Mouse (Mus musculus) midbrain, postnatal 0 days (tissue): Measurements from ENCODE around the gene Eppin. TPM values are rescaled to one million over a fixed set of nuclear protein-coding genes. Genes with fewer than 3 reads are reported as not detected.
A peak's percentile ranks its signal among the peaks of the same experiment; 100 is the strongest.
"Not testable (repeated sequence)": the region's sequence is repeated elsewhere in the genome, so short reads cannot be mapped to it uniquely, and the experiment has no call there.

Experiments
- ATAC-seq: fragments of 200-750 bp; cut with Nextera tagmentation; 2 replicates; pipeline ENCODE4 v1.8.0; 2017; ENCODE audit warnings: moderate number of reproducible peaks, mild to moderate bottlenecking, moderate TSS enrichment, moderate library complexity; ENCODE audit not compliant: low FRiP score
- DNase-seq: peaks from one replicate; pipeline ENCODE4 v3.0.0-alpha.2; 2015; ENCODE audit warnings: low spot score
- H3K27ac ChIP-seq: fragments of 300-500 bp; sonication (generic); 2 replicates; pipeline ENCODE4 v1.5.1; 2014; ENCODE audit warnings: low read depth, mild to moderate bottlenecking, low read length, mixed read lengths
- H3K27me3 ChIP-seq: fragments of 300-500 bp; sonication (generic); 2 replicates; pipeline ENCODE4 v1.6.1; 2014; ENCODE audit warnings: low read length, control low read depth, mixed read lengths; ENCODE audit not compliant: insufficient read depth
- H3K36me3 ChIP-seq: fragments of 300-500 bp; sonication (generic); 2 replicates; pipeline ENCODE4 v1.6.1; 2014; ENCODE audit warnings: low read length, control low read depth, mixed read lengths; ENCODE audit not compliant: insufficient read depth
- H3K4me1 ChIP-seq: fragments of 300-500 bp; sonication (generic); 2 replicates; pipeline ENCODE4 v1.6.1; 2014; ENCODE audit warnings: mild to moderate bottlenecking, control low read depth, antibody characterized with exemption, low read length, mixed read lengths; ENCODE audit not compliant: insufficient read depth
- H3K4me2 ChIP-seq: fragments of 300-500 bp; sonication (generic); 2 replicates; pipeline ENCODE4 v1.6.1; 2014; ENCODE audit warnings: low read depth, mild to moderate bottlenecking, low read length, mixed read lengths; ENCODE audit not compliant: poor library complexity, severe bottlenecking
- H3K4me3 ChIP-seq: fragments of 300-500 bp; sonication (generic); 2 replicates; pipeline ENCODE4 v1.5.1; 2014; ENCODE audit warnings: low read depth, mild to moderate bottlenecking, low read length, moderate library complexity
- H3K9ac ChIP-seq: fragments of 300-500 bp; sonication (generic); replicated peaks from 2 replicates; pipeline ENCODE4 v1.6.1; 2014; ENCODE audit warnings: mild to moderate bottlenecking, low read length, moderate library complexity, mixed read lengths; ENCODE audit not compliant: poor library complexity, severe bottlenecking
- H3K9me3 ChIP-seq: fragments of 300-500 bp; sonication (generic); 2 replicates; pipeline ENCODE4 v1.6.1; 2016; ENCODE audit warnings: low read length, control low read depth
- CTCF ChIP-seq: IDR thresholded peaks from 2 replicates; pipeline ENCODE4 v1.5.1; 2016; ENCODE audit warnings: antibody characterized with exemption, mild to moderate bottlenecking
- WGBS: fragments of 180-500 bp; shearing (Covaris S2); extraction: QIAGEN DNeasy Blood & Tissue Kit; methylation state at CpG from one replicate; pipeline ENCODE4 v1.1.7; 2014; 5-methylcytosine and 5-hydroxymethylcytosine counted together
- polyA plus RNA-seq: library from polyadenylated mRNA; unstranded; fragments of >200 nt; fragmentation: Nextera tagmentation; extraction: Ambion mirVana; gene quantifications from 2 replicates; pipeline ENCODE4 v1.2.1, GENCODE M21; 2015
- total RNA-seq: library from RNA; depleted of rRNA; stranded (reverse); fragments of >200 nt; gene quantifications from 2 replicates; pipeline ENCODE4 v1.2.3, GENCODE M21; 2014

Gene Eppin
- total and polyA plus RNA-seq, 2 experiments from 2014 or later: not detected

DNA sequence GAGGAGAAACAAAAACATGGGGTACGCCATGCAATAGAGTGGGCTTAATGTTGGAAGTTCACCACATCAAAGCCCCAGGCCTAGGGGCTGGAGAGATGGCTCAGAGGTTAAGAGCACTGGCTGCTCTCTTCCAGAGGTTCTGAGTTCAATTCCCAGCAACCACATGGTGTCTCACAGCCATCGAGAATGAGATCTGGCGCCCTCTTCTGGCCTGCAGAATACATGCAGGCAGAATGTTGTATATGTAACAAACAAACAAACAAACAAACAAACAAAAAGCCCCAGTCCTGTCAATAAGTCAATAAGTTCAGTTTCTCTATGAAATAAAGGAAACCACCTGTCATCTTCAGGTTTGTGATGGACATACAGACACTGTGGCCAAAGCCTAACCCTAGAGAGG is 6.8 kb upstream of the Eppin start:
- ATAC-seq (no peak), DNase-seq (no peak)
- H3K36me3 ChIP-seq: no peaks in the 10 kb centered on the region
- no peak overlapping the region for H3K9ac ChIP-seq
- H3K27ac ChIP-seq: no peak overlapping the region
- peak; percentile 32; the same call in 1 of the 2 replicates for TF ChIP-seq CTCF
- WGBS: 65% methylated on average over 3 of the region's 3 CpGs
- H3K27me3 ChIP-seq: no peaks in the 10 kb centered on the region
- H3K4me2 ChIP-seq: no peak overlapping the region
- H3K4me3 ChIP-seq: no peak overlapping the region
- no peaks in the 10 kb centered on the region for H3K4me1 ChIP-seq
- H3K9me3 ChIP-seq: no peaks in the 10 kb centered on the region

DNA sequence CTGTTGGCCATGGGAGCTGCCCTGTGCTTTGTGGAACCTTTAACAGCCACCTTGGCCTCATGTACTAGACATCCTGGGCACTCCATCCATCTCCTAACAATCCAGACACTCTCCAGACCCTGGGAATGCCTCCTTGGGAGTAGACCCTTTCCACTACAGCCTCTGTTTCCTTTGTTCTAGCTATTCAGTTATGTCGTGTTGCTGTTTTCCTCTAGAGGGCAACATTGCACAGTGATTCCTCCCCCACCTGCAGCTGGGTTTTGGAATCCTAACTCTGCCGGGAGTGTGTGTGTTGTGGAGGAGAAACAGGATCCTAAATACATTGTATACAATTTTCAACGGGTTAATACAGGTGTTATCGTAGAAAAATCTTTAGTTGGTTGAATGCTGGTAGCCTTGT is 1.4 kb downstream of the Eppin start:
- no peaks in the 10 kb centered on the region for H3K27me3 ChIP-seq
- H3K36me3 ChIP-seq: no peaks in the 10 kb centered on the region
- H3K27ac ChIP-seq: no peak overlapping the region
- H3K4me1 ChIP-seq: no peaks in the 10 kb centered on the region
- DNase-seq (peak; percentile 72), ATAC-seq (no peak)
- peak; percentile 94 for TF ChIP-seq CTCF
- no peaks in the 10 kb centered on the region for H3K9me3 ChIP-seq
- no peak overlapping the region for H3K4me2 ChIP-seq
- no peak overlapping the region for H3K4me3 ChIP-seq
- WGBS: 7% methylated on average over 4 of the region's 4 CpGs
- H3K9ac ChIP-seq: no peak overlapping the region; the same call in 1 of the 2 replicates

DNA sequence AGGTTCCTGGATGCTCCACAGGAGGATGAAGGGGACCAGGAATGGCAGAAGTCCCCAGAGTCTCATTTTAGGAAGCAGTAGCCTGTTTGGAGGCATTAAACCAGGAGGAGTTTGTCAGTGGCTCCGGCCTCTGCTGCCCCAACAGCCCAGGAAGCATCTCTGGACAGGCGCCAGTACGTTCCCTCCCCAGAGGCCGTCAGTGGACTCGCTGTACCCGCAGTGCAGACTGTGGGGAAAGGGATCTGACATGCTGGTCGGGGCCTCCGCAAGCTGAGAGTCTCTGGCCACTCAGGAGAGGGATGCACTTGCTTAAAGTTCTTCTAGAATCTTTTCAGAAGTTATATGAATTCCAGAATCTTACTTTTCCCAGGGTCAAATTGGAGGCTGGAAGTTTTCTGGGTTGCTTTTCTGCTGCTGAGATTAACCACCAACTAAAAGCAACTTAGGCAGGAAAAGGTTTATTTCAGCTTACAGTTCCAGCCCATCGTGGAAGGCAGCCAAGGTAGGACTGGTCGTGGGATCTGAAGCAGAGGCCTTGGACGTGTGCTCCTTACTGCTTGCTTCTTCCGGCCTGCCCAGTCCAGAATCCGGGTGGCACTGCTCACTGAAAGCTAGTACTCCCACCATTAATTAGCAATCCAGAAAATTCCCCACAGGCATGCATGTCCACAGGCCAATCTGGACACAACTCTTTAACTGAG is 8.2 kb downstream of the Eppin start, which contains the start of gene Wfdc6a:
Gene Wfdc6a, minus strand, starts transcription at position 423 of the 701 bp plus-strand sequence.
- not testable (repeated sequence) for H3K27me3 ChIP-seq, H3K4me1 ChIP-seq, ATAC-seq, H3K9ac ChIP-seq, H3K9me3 ChIP-seq, H3K27ac ChIP-seq, H3K36me3 ChIP-seq, H3K4me2 ChIP-seq, DNase-seq, H3K4me3 ChIP-seq
- WGBS: 55% methylated on average over 13 of the region's 13 CpGs

DNA sequence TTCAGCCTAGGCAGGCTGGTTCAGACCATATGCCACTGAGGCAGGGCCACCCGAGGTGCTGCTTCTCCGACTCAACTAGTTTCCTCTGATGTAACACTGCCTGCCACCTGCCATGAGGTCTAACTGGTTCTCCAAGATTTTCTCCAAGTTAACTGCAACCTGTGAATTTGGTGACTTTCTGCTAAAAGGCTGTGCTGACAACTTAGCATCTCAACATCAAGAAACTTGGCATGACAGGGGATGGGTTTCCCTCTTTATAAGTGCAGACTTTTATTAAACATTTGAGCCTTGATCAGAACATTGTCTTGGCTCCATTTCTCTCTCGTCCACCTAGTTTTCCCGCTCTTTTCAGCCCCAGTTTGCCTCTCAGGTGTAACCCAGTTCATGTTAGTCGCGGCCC is 20.0 kb downstream of the Eppin start, which contains the start of gene Spint3:
Gene Spint3, minus strand, starts transcription at position 101 of the 400 bp plus-strand sequence.
- not testable (repeated sequence) for DNase-seq, H3K27me3 ChIP-seq

DNA sequence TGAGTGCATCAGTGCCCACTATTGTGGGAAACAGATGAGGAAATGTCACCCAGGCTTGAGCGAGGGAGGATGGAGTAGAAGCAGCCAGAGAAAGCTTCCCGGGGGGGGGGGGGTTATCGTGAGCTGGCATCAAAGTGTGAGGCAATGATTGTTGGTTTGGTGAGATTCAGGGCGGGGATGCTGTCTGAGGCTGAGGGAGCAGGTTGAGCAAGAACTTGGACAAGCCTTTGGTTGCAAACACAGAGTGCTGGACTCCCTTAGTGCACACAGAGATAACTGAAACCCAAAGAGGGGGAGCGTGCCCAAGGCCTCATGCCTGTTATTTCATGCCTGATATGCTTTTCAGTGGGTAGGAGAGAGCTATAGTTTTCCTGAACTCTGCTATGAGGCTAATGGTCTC is 25.9 kb downstream of the Eppin start:
- no peak overlapping the region for H3K4me3 ChIP-seq
- no peak overlapping the region for H3K27ac ChIP-seq
- 94% methylated on average over 5 of the region's 5 CpGs for WGBS
- H3K27me3 ChIP-seq: peaks cover 7% of the 10 kb centered on the region; the same call in 1 of the 2 replicates
- TF ChIP-seq CTCF: no peak
- H3K9ac ChIP-seq: no peak overlapping the region
- ATAC-seq (no peak), DNase-seq (no peak)
- H3K4me1 ChIP-seq: no peaks in the 10 kb centered on the region
- H3K9me3 ChIP-seq: no peaks in the 10 kb centered on the region
- no peak overlapping the region for H3K4me2 ChIP-seq
- no peaks in the 10 kb centered on the region for H3K36me3 ChIP-seq

More for the DNA sequence above, 20.0 kb downstream of the Eppin start, which contains the start of gene Spint3:
- ATAC-seq, H3K9ac ChIP-seq, H3K4me2 ChIP-seq, H3K4me1 ChIP-seq, H3K27ac ChIP-seq, H3K36me3 ChIP-seq, H3K4me3 ChIP-seq, H3K9me3 ChIP-seq: not testable (repeated sequence)
- 84% methylated on average over 6 of the region's 6 CpGs for WGBS

DNA sequence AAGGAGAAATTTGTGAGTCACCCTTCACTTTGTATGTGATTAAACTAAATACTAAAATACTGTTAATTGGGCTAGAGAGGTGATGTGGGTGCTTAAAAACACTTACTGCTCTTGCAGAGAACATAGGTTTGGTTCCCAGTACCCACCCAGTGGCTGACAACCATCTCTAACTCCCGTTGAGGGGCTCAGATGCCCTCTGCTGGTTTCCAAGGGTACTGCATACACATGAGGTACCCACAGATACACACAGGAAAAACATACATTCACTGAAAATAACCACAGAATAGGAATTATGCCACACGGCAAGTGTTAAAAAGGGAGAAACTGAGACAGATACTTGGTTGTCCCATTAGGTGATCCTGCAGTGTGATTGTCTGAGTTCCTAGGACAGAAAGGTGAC is 26.4 kb downstream of the Eppin start:
- WGBS: 96% methylated on average over 2 of the region's 2 CpGs
- no peaks in the 10 kb centered on the region for H3K4me1 ChIP-seq
- no peaks in the 10 kb centered on the region for H3K9me3 ChIP-seq
- no peak overlapping the region for H3K4me3 ChIP-seq
- no peak overlapping the region for H3K27ac ChIP-seq
- H3K4me2 ChIP-seq: no peak overlapping the region
- no peak for DNase-seq
- H3K36me3 ChIP-seq: no peaks in the 10 kb centered on the region
- no peak for ATAC-seq
- H3K27me3 ChIP-seq: peaks cover 7% of the 10 kb centered on the region; the same call in 1 of the 2 replicates
- H3K9ac ChIP-seq: no peak overlapping the region
- TF ChIP-seq CTCF: peak; percentile 30
